In genomic region chr9:35421730-35422235, GRCm38 (mm10) we compare ENCODE assay signal across 7 mouse cellular contexts. TPM values are rescaled to one million over a fixed set of nuclear protein-coding genes. Genes with fewer than 3 reads are reported as not detected.
A peak's percentile ranks its signal among the peaks of the same experiment; 100 is the strongest.
DNase-seq lines count a peak whose midpoint lies in the region; ATAC-seq and TF ChIP-seq lines count a peak whose summit lies in the region.

No protein-coding gene starts in this region.

- peaks cover 30% of the 10 kb centered on the region for H3K4me1 ChIP-seq in forebrain, embryonic 16.5 days (replicated peaks; ENCODE audit: control insufficient read depth, insufficient read depth, low read length)

- ATAC-seq in forebrain, embryonic 16.5 days, result peak; percentile 65

- peak overlapping the region; percentile 62 for H3K4me2 ChIP-seq in forebrain, embryonic 16.5 days (ENCODE audit: low read length)

- no peaks in the 10 kb centered on the region for H3K9me3 ChIP-seq in forebrain, embryonic 16.5 days (ENCODE audit: control insufficient read depth, low read length)

- H3K9ac ChIP-seq in forebrain, embryonic 16.5 days (replicated peaks; ENCODE audit: low read depth, low read length), result peak overlapping the region; percentile 99

- no peaks in the 10 kb centered on the region for H3K27me3 ChIP-seq in forebrain, embryonic 16.5 days (replicated peaks; ENCODE audit: control insufficient read depth, insufficient read depth, low read length)

- TF ChIP-seq POLR2A in brain, embryonic 14.5 days (IDR thresholded peaks at IDR 0.05; ENCODE audit: borderline replicate concordance, extremely low read depth, insufficient read depth, insufficient read length, poor library complexity, severe bottlenecking), result no peak

- H3K27ac ChIP-seq in forebrain, embryonic 16.5 days (ENCODE audit: low read length), result peak overlapping the region; percentile 97

- H3K4me3 ChIP-seq in forebrain, embryonic 16.5 days (replicated peaks; ENCODE audit: low read length), result peak overlapping the region; percentile 90

- TF ChIP-seq CTCF in brain, embryonic 14.5 days (IDR thresholded peaks at IDR 0.05; ENCODE audit: borderline replicate concordance, extremely low read depth, insufficient read depth, insufficient read length), result no peak

- H3K36me3 ChIP-seq in forebrain, embryonic 16.5 days (ENCODE audit: control insufficient read depth, insufficient read depth), result no peaks in the 10 kb centered on the region

- WGBS in forebrain, embryonic 16.5 days, result 0% methylated on average over 33 of the region's 35 CpGs

- DNase-seq in urinary bladder, postnatal 14 days (ENCODE audit: low spot score), result peak; percentile 42
- DNase-seq in urinary bladder, postnatal 25 days (ENCODE audit: low spot score), result no peak
- peak; percentile 78 for DNase-seq in brain, embryonic 14.5 days (ENCODE audit: low read depth)
- DNase-seq in kidney, postnatal 14 days, result peak; percentile 59
- peak; percentile 15 for DNase-seq in lung, postnatal 25 days (ENCODE audit: low spot score)
- DNase-seq in right cerebral cortex, postnatal 25 days, result peak; percentile 66

RNA-seq across cellular contexts. Expression of gene Cdon, which starts 0.9 kb away (rescaled TPM):
- polyA plus RNA-seq in brain, embryonic 14.5 days (2012; rRNA removed), result 22.4 and 31.5 TPM in 2 replicates
- 11.9 and 12.3 TPM in 2 replicates for polyA plus RNA-seq in forebrain, embryonic 16.5 days (2015; fragmentation: Nextera tagmentation; extraction: Ambion mirVana)
